In the genomic region with DNA sequence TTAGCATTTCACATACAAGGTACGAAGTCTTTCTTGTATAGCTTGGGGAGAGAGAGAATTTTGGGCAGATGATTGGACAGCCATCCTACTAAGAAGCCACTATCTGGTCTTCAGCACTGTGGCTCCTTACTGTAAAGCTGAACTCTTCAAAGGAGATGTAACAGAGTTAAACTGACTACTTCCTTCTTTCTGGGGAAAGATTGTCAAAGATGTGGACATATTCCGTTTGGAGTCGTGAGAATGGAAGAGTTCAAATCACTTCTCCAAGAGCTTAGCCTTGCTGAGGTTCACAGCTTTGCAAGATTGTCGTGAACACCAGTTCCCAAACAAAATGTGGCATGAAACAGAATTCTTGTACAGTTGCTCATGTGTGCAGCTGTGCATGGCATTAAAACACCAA, we compare ENCODE assay signal across 13 mouse cellular contexts.
"Had no signal": no experiment of that assay in that cellular context is flagged by ENCODE, and none has a peak within 500 bp of the region (broad histone marks: within the 10 kb centered on the region; RNA-seq: fewer than 3 reads in every experiment).

No protein-coding gene starts in this region.

- DNase-seq: liver, postnatal 0 days; lung, adult 2 months; lung, postnatal 14 days; lung, postnatal 36 days; retina, postnatal 1 day; right cerebral cortex, adult 18-20 months; right cerebral cortex, postnatal 14 days; thymus, adult 2 months; thymus, postnatal 25 days; thymus, postnatal 4 days had no signal

- ATAC-seq: liver, postnatal 0 days; lung, postnatal 0 days; midbrain, embryonic 13.5 days; midbrain, embryonic 16.5 days had no signal
